Mouse (Mus musculus): ENCODE results near the gene Sec14l2.

- no peak for TF ChIP-seq USF1 (IDR thresholded peaks at IDR 0.05; ENCODE audit: low read depth)
- TF ChIP-seq POLR2A (IDR thresholded peaks at IDR 0.05; ENCODE audit: insufficient read length, low read depth), result no peak
- no peak for TF ChIP-seq CEBPB (IDR thresholded peaks at IDR 0.05; ENCODE audit: insufficient read depth, poor library complexity, severe bottlenecking)
- no peak for TF ChIP-seq POLR2AphosphoS2 (IDR thresholded peaks at IDR 0.05; ENCODE audit: insufficient read length, low read depth)
Observed at GRCm38 (mm10) chr11:4148120-4148519, 24.9 kb upstream of the Sec14l2 start.

All from myocyte (in vitro differentiated cells).